Mouse (Mus musculus) adrenal gland, adult 10 weeks (tissue): ENCODE results near the gene Dmbx1. TPM values are rescaled to one million over a fixed set of nuclear protein-coding genes. Genes with fewer than 3 reads are reported as not detected.

ENCODE experiments used
- polyA plus RNA-seq: library from polyadenylated mRNA; stranded (reverse); fragments of 350-450 nt; fragmentation: Illumina TruSeq; extraction: RNeasy Lipid Tissue Mini Kit (QIAGEN cat#74804); gene quantifications from one replicate; pipeline ENCODE4 v1.2.3, GENCODE M21; 2014; ENCODE audit warnings: low read depth, low replicate concordance

Gene Dmbx1
- not detected for polyA plus RNA-seq

GRCm38 (mm10) chr4:115939295-115940102 is at the start of gene Dmbx1:
Gene Dmbx1, minus strand, starts transcription at chr4:115939926.

GRCm38 (mm10) chr4:115890553-115890952 is 49.2 kb downstream of the Dmbx1 start, which contains the start of gene 6430628N08Rik:
Gene 6430628N08Rik, plus strand, starts transcription at chr4:115890665.

GRCm38 (mm10) chr4:115884022-115884421 is 55.7 kb downstream of the Dmbx1 start, which contains the start of gene Kncn:
Gene Kncn, plus strand, starts transcription at chr4:115884400.

Other genes starting within 250 kb of the Dmbx1 start
- gene Efcab14, start 202.2 kb downstream of the Dmbx1 start, polyA plus RNA-seq = 191 TPM
- gene Tex38, start 158.9 kb downstream of the Dmbx1 start, polyA plus RNA-seq = not detected
- 234 TPM for gene Atpaf1, start 155.1 kb downstream of the Dmbx1 start, polyA plus RNA-seq
- gene Mob3c, start 111.8 kb downstream of the Dmbx1 start, polyA plus RNA-seq = 15.3 TPM
- 15.5 TPM for gene Mknk1, start 100.7 kb downstream of the Dmbx1 start, polyA plus RNA-seq
- gene Kncn, start 55.5 kb downstream of the Dmbx1 start, polyA plus RNA-seq = not detected
- not detected for gene 6430628N08Rik, start 49.3 kb downstream of the Dmbx1 start, polyA plus RNA-seq
- 0.52 TPM for gene Faah, start 78.0 kb upstream of the Dmbx1 start, polyA plus RNA-seq
- 18.1 TPM for gene Nsun4, start 114.0 kb upstream of the Dmbx1 start, polyA plus RNA-seq
- 287 TPM for gene Uqcrh, start 135.1 kb upstream of the Dmbx1 start, polyA plus RNA-seq
- 6.2 TPM for gene Lrrc41, start 135.3 kb upstream of the Dmbx1 start, polyA plus RNA-seq
- 0.64 TPM for gene Rad54l, start 183.8 kb upstream of the Dmbx1 start, polyA plus RNA-seq
- 10.8 TPM for gene Pomgnt1, start 183.9 kb upstream of the Dmbx1 start, polyA plus RNA-seq
- 4.3 TPM for gene Lurap1, start 211.4 kb upstream of the Dmbx1 start, polyA plus RNA-seq
- gene Tspan1, start 227.7 kb upstream of the Dmbx1 start, polyA plus RNA-seq = not detected
- not detected for gene 1700042G07Rik, start 233.4 kb upstream of the Dmbx1 start, polyA plus RNA-seq
- 6.3 TPM for gene Gm49337, start 233.5 kb upstream of the Dmbx1 start, polyA plus RNA-seq